Mouse (Mus musculus) urinary bladder, postnatal 10 days (tissue): Measurements from ENCODE around the gene Ccnd2.

ENCODE experiments used
- DNase-seq: peaks from one replicate; pipeline ENCODE4 v3.0.0; 2022; ENCODE audit warnings: low spot score

The Ccnd2 gene

GRCm38 (mm10) chr6:127108368-127109060 is 43.5 kb downstream of the Ccnd2 start:
- no peak for DNase-seq

GRCm38 (mm10) chr6:127107413-127107812 is 44.6 kb downstream of the Ccnd2 start:
- no peak for DNase-seq

- no peak for DNase-seq
Measured at GRCm38 (mm10) chr6:127106726-127107125, 45.3 kb downstream of the Ccnd2 start.

GRCm38 (mm10) chr6:127106189-127106588 is 45.8 kb downstream of the Ccnd2 start:
- no peak for DNase-seq

DNA sequence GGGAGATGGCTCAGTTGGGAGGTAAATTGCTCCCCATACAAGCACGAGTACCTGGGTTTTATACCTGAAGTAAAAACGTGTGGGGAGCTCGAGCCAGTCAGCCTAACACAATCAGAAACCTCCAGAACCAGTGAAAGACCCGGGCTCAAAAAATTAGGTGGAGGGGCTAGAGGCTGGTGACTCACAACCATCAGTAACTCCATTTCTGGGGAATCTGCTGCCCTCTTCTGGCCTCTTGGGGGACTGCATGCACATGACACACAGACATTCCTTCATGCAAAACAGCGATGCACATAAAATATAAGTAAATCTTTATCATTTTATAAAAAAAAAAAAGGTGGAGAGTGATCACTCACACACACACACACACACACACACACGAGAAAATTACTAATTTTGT is 46.9 kb downstream of the Ccnd2 start:
- no peak for DNase-seq

- no peak for DNase-seq
Measured at GRCm38 (mm10) chr6:127104396-127105029, 47.5 kb downstream of the Ccnd2 start.

DNA sequence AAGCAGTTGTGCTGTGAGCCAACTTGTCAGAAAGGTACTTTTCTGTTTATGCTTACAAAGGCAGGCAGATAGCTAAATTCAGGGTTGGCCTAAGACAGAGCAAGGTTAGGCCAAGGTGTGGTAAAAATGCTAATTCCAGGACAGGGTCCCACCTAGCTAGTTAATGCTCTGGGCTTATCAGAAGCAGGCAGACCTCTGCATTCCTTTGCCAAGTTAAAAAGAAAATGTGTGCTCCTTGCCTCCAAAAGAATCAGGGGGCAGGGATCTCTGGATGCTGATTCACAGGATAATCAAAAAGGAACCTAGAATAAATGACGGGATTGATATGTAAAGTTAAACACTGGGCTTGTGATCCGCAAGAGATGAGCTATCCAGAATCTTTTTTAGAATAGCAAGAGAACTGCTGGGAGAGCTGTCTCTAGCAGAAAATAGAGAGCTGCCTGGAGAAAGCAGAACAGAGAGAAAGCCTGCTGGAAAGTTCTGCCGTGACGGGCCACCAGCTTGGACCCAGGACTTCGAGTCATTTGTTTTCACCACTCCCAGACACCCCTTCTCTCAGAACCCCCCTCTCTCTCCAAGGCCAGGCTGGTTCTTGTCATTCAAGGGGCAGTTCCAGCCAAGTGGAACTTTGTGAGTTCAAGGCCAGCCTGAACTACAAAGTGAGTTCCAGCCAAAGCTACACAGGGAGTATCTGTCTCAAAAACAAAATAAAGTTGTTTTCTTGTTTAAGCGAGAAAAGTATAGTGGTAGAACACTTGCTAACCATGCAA is 48.3 kb downstream of the Ccnd2 start:
- DNase-seq: no peak

- DNase-seq: no peak
Measured at GRCm38 (mm10) chr6:127094565-127094964, 57.4 kb downstream of the Ccnd2 start.

DNA sequence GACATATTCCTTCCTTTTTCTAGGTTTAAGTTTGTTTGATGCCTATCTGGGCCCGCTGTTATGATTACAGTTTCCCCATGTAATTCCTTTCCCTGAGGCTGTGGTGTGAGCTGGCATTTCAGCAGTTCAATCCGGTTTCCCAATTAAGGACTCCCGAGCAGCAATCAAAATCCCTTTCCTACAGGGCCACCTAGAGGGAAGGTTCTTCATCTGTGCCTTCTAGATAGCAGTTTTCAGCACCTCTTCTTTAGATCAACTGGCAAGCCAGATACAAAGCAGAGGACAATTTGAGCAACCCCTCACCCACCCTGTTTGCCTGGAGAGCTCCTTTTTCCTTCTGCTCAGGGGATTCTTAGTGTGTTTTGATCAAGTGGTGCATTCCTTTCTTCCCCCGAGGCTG is 65.3 kb downstream of the Ccnd2 start:
- DNase-seq: no peak

DNA sequence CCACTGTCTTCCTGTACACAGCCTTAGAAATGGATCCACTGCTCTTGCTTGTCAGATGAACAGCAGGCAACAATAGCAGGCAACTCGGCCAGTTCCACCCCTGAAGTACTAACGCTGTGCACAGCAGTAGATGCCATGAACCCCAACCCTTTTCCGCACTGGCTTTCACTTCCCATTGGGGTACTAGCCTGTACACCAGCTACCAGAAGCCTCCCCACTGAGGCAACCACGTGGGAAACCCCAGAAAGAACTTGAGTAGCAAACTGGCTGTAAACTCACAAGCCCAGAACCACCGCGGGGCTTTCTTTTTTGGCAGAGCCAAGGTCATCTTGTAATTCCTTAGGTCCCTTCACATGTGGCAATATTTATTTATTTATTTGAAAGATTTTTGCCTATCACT is 70.2 kb downstream of the Ccnd2 start:
- DNase-seq: no peak

GRCm38 (mm10) chr6:127079867-127080731 is 71.9 kb downstream of the Ccnd2 start:
- DNase-seq: no peak
